Mouse (Mus musculus) intestine, embryonic 14.5 days (tissue): ENCODE measurements around the gene Olfr774. TPM values are rescaled to one million over a fixed set of nuclear protein-coding genes. Genes with fewer than 3 reads are reported as not detected.
"Not testable (repeated sequence)": the region's sequence is repeated elsewhere in the genome, so short reads cannot be mapped to it uniquely, and the experiment has no call there.

ENCODE experiments used
- ATAC-seq: fragments of 200-750 bp; cut with Nextera tagmentation; replicated peaks from 2 replicates; pipeline ENCODE4 v1.8.0; 2017; ENCODE audit warnings: low read depth, moderate number of reproducible peaks, moderate TSS enrichment, moderate library complexity; ENCODE audit not compliant: low FRiP score, low TSS enrichment
- DNase-seq: peaks from one replicate; pipeline ENCODE4 v3.0.0-alpha.2; 2018; ENCODE audit warnings: low spot score
- H3K27ac ChIP-seq: fragments of 300-500 bp; sonication (generic); 2 replicates; pipeline ENCODE4 v1.5.1; 2014; ENCODE audit warnings: low read depth, mild to moderate bottlenecking, control low read depth
- H3K27me3 ChIP-seq: fragments of 300-500 bp; sonication (generic); replicated peaks from 2 replicates; pipeline ENCODE4 v1.6.1; 2014; ENCODE audit warnings: low read length, control low read depth; ENCODE audit not compliant: control insufficient read depth, insufficient read depth
- H3K36me3 ChIP-seq: fragments of 300-500 bp; sonication (generic); 2 replicates; pipeline ENCODE4 v1.6.1; 2014; ENCODE audit warnings: low read length, control low read depth; ENCODE audit not compliant: control insufficient read depth, insufficient read depth
- H3K4me1 ChIP-seq: fragments of 300-500 bp; sonication (generic); replicated peaks from 2 replicates; pipeline ENCODE4 v1.6.1; 2014; ENCODE audit warnings: low read length, control low read depth, mixed read lengths; ENCODE audit not compliant: control insufficient read depth, insufficient read depth
- H3K4me2 ChIP-seq: fragments of 300-500 bp; sonication (generic); 2 replicates; pipeline ENCODE4 v1.6.1; 2014; ENCODE audit warnings: low read length
- H3K4me3 ChIP-seq: fragments of 300-500 bp; sonication (generic); 2 replicates; pipeline ENCODE4 v1.5.1; 2014; ENCODE audit warnings: low read depth, low read length, control low read depth, mixed read lengths
- H3K9ac ChIP-seq: fragments of 300-500 bp; sonication (generic); 2 replicates; pipeline ENCODE4 v1.6.1; 2014; ENCODE audit warnings: mild to moderate bottlenecking, low read length
- H3K9me3 ChIP-seq: fragments of 300-500 bp; sonication (generic); 2 replicates; pipeline ENCODE4 v1.6.1; 2016; ENCODE audit warnings: low read length, control low read depth; ENCODE audit not compliant: control insufficient read depth
- WGBS: fragments of 180-500 bp; shearing (Covaris S2); extraction: QIAGEN DNeasy Blood & Tissue Kit; methylation state at CpG from one replicate; pipeline ENCODE4 v1.1.7; 2014; 5-methylcytosine and 5-hydroxymethylcytosine counted together
- polyA plus RNA-seq: library from polyadenylated mRNA; unstranded; fragments of >200 nt; fragmentation: Nextera tagmentation; extraction: Ambion mirVana; gene quantifications from 2 replicates; pipeline ENCODE4 v1.2.1, GENCODE M21; 2014

Olfr774 gene
- polyA plus RNA-seq, result not detected in 2 replicates

GRCm38 (mm10) chr10:129235904-129236303 lies at the start of gene Olfr774:
Olfr774 (plus strand) TSS chr10:129236204.
- WGBS, result 72% methylated on average over 2 of the region's 2 CpGs
- Histone ChIP-seq H3K9ac (no peak within 1 kb of the TSS), H3K4me3 (no peak within 1 kb of the TSS), H3K4me2 (no peak within 1 kb of the TSS), H3K36me3 (no peaks in the 10 kb centered on the region), H3K4me1 (no peaks in the 10 kb centered on the region), H3K9me3 (no peaks in the 10 kb centered on the region), H3K27me3 (no peaks in the 10 kb centered on the region), H3K27ac (no peak within 1 kb of the TSS)
- DNase-seq (no peak), ATAC-seq (no peak)

- not testable (repeated sequence) for H3K4me2 ChIP-seq, H3K9me3 ChIP-seq, H3K4me3 ChIP-seq, H3K27ac ChIP-seq, ATAC-seq, H3K4me1 ChIP-seq, DNase-seq, H3K36me3 ChIP-seq, H3K27me3 ChIP-seq, H3K9ac ChIP-seq
These were observed 48.7 kb upstream of the Olfr774 start, which contains the start of gene Olfr773 for GRCm38 (mm10) chr10:129187319-129187718. Olfr773 (minus strand) TSS chr10:129187419.

GRCm38 (mm10) chr10:129230737-129231136 lies 5.3 kb upstream of the Olfr774 start:
- ATAC-seq, result no peak
- Histone ChIP-seq H3K4me2 (no peak overlapping the region), H3K27me3 (no peaks in the 10 kb centered on the region), H3K4me3 (no peak overlapping the region), H3K27ac (no peak overlapping the region), H3K36me3 (no peaks in the 10 kb centered on the region), H3K9ac (no peak overlapping the region), H3K9me3 (no peaks in the 10 kb centered on the region), H3K4me1 (no peaks in the 10 kb centered on the region)
- no peak for DNase-seq
- 88% methylated on average over 1 of the region's 1 CpGs for WGBS

GRCm38 (mm10) chr10:129248112-129248511 lies 12.1 kb downstream of the Olfr774 start, which contains the start of gene Olfr775:
Olfr775 (plus strand) TSS chr10:129248412.
- Histone ChIP-seq H3K4me3 (no peak within 1 kb of the TSS), H3K9ac (no peak within 1 kb of the TSS), H3K4me1 (no peaks in the 10 kb centered on the region), H3K36me3 (no peaks in the 10 kb centered on the region), H3K4me2 (no peak within 1 kb of the TSS), H3K9me3 (no peaks in the 10 kb centered on the region), H3K27me3 (no peaks in the 10 kb centered on the region), H3K27ac (no peak within 1 kb of the TSS)
- no peak for ATAC-seq
- WGBS, result 69% methylated on average over 3 of the region's 3 CpGs
- DNase-seq, result no peak

GRCm38 (mm10) chr10:129258827-129259226 lies 22.8 kb downstream of the Olfr774 start, which contains the start of gene Olfr776:
Olfr776 (plus strand) TSS chr10:129259127.
- Histone ChIP-seq H3K36me3 (no peaks in the 10 kb centered on the region), H3K9ac (no peak within 1 kb of the TSS), H3K27ac (no peak within 1 kb of the TSS), H3K27me3 (no peaks in the 10 kb centered on the region), H3K9me3 (no peaks in the 10 kb centered on the region), H3K4me1 (no peaks in the 10 kb centered on the region), H3K4me2 (no peak within 1 kb of the TSS), H3K4me3 (no peak within 1 kb of the TSS)
- ATAC-seq (no peak), DNase-seq (no peak)

- Histone ChIP-seq H3K4me3 (no peak within 1 kb of the TSS), H3K36me3 (no peaks in the 10 kb centered on the region), H3K27ac (no peak within 1 kb of the TSS), H3K4me2 (no peak within 1 kb of the TSS), H3K9me3 (no peaks in the 10 kb centered on the region), H3K27me3 (no peaks in the 10 kb centered on the region), H3K9ac (no peak within 1 kb of the TSS), H3K4me1 (no peaks in the 10 kb centered on the region)
- 88% methylated on average over 2 of the region's 2 CpGs for WGBS
- no peak for DNase-seq
- ATAC-seq, result no peak
These were observed 35.1 kb downstream of the Olfr774 start, which contains the start of gene Olfr777 for GRCm38 (mm10) chr10:129271081-129271535. Olfr777 (minus strand) TSS chr10:129271485.

Other genes starting within 250 kb of the Olfr774 start
- gene Olfr9, start 246.8 kb upstream of the Olfr774 start, polyA plus RNA-seq, result not detected in 2 replicates
- not detected in 2 replicates for gene Olfr763, start 225.4 kb upstream of the Olfr774 start, polyA plus RNA-seq
- gene Olfr764-ps1, start 196.3 kb upstream of the Olfr774 start, polyA plus RNA-seq, result not detected in 2 replicates
- not detected in 2 replicates for gene Olfr765, start 186.2 kb upstream of the Olfr774 start, polyA plus RNA-seq
- not detected in 2 replicates for gene Olfr766-ps1, start 167.2 kb upstream of the Olfr774 start, polyA plus RNA-seq
- gene Olfr767, start 153.3 kb upstream of the Olfr774 start, polyA plus RNA-seq, result not detected in 2 replicates
- not detected in 2 replicates for gene Olfr768, start 136.8 kb upstream of the Olfr774 start, polyA plus RNA-seq
- not detected in 2 replicates for gene Olfr769, start 118.3 kb upstream of the Olfr774 start, polyA plus RNA-seq
- not detected in 2 replicates for gene Olfr770, start 97.2 kb upstream of the Olfr774 start, polyA plus RNA-seq
- gene Olfr771, start 71.5 kb upstream of the Olfr774 start, polyA plus RNA-seq, result not detected in 2 replicates
- not detected in 2 replicates for gene Olfr772, start 58.3 kb upstream of the Olfr774 start, polyA plus RNA-seq
- not detected in 2 replicates for gene Olfr773, start 48.8 kb upstream of the Olfr774 start, polyA plus RNA-seq
- gene Olfr775, start 12.2 kb downstream of the Olfr774 start, polyA plus RNA-seq, result not detected in 2 replicates
- not detected in 2 replicates for gene Olfr776, start 22.9 kb downstream of the Olfr774 start, polyA plus RNA-seq
- not detected in 2 replicates for gene Olfr777, start 35.3 kb downstream of the Olfr774 start, polyA plus RNA-seq
- gene Olfr780, start 81.9 kb downstream of the Olfr774 start, polyA plus RNA-seq, result not detected in 2 replicates
- gene Olfr781, start 92.7 kb downstream of the Olfr774 start, polyA plus RNA-seq, result not detected in 2 replicates
- not detected in 2 replicates for gene Olfr782, start 112.6 kb downstream of the Olfr774 start, polyA plus RNA-seq
- gene Olfr784, start 147.9 kb downstream of the Olfr774 start, polyA plus RNA-seq, result 0.11 and 0.20 TPM in 2 replicates
- not detected in 2 replicates for gene Olfr785, start 169.2 kb downstream of the Olfr774 start, polyA plus RNA-seq
- gene Olfr786, start 191.1 kb downstream of the Olfr774 start, polyA plus RNA-seq, result not detected in 2 replicates
- not detected in 2 replicates for gene Olfr787, start 225.7 kb downstream of the Olfr774 start, polyA plus RNA-seq
- gene Olfr788, start 234.8 kb downstream of the Olfr774 start, polyA plus RNA-seq, result not detected in 2 replicates
- not detected in 2 replicates for gene Olfr789, start 248.5 kb downstream of the Olfr774 start, polyA plus RNA-seq